Mouse (Mus musculus): ENCODE measurements around the gene Cmss1. TPM values are rescaled to one million over a fixed set of nuclear protein-coding genes. Genes with fewer than 3 reads are reported as not detected.

The Cmss1 gene
- polyA plus RNA-seq, 1 experiment, result 36.3 TPM

DNA sequence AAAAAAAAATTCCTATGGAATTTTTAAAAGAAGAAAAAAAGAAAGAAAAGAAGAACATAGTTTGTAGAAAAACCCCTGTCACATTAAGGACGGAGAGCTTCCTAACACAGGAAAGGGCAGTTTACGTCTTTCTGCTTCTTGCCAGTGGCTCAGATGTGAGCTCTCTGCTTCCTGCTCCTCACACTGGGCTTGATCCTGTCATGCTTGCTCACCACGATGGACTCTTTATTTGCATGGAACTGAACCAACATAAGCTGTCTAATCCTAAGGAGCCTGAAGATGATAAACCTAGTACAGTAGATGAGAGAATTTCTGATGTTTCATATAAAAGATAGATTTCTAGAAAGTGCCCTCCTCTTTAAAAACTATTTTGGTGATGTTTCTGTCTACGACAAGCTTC lies 137.4 kb downstream of the Cmss1 start:
- H3K36me3 ChIP-seq (replicated peaks; ENCODE audit: low read length), result no peaks in the 10 kb centered on the region
- H3K4me3 ChIP-seq (replicated peaks), result peak overlapping the region; percentile 54
- TF ChIP-seq GATA1 (IDR thresholded peaks at IDR 0.05; ENCODE audit: borderline replicate concordance, low read length) (no peak), FLI1 (IDR thresholded peaks at IDR 0.05; ENCODE audit: low read length) (no peak)
- H3K27me3 ChIP-seq (replicated peaks), result no peaks in the 10 kb centered on the region
- peaks cover 58% of the 10 kb centered on the region for H3K4me1 ChIP-seq
- no peaks in the 10 kb centered on the region for H3K9me3 ChIP-seq

DNA sequence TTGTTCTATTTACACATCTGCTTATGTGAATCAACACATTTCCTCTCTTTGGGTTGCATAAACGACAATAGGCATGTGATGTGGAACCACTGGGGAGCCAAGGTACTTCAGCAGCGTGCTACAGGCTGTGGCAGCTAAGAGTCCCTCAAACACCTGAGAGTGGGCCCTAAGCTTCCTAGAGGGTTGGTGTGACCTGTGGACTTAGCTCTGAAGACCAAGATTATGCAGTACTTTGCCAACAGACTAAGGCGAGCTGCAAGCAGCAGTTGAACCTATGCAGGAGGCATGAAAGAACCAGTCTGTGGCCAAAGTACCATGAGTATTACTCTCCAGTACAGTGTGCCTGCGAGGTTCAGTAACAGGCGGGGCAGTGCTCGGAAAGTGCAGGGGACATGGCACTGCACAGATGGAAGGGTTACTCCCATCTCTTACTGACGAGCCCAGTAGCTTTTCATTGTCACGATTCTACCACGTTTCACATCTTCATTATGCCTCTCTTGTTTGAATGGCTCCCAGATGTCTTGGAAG lies 141.2 kb downstream of the Cmss1 start:
- H3K27me3 ChIP-seq (replicated peaks), result no peaks in the 10 kb centered on the region
- no peak overlapping the region for H3K4me3 ChIP-seq (replicated peaks)
- H3K9me3 ChIP-seq, result no peaks in the 10 kb centered on the region
- H3K36me3 ChIP-seq (replicated peaks; ENCODE audit: low read length), result no peaks in the 10 kb centered on the region
- H3K4me1 ChIP-seq, result peaks cover 31% of the 10 kb centered on the region
- TF ChIP-seq GATA1 (IDR thresholded peaks at IDR 0.05; ENCODE audit: borderline replicate concordance, low read length), result no peak
- TF ChIP-seq FLI1 (IDR thresholded peaks at IDR 0.05; ENCODE audit: low read length), result no peak

DNA sequence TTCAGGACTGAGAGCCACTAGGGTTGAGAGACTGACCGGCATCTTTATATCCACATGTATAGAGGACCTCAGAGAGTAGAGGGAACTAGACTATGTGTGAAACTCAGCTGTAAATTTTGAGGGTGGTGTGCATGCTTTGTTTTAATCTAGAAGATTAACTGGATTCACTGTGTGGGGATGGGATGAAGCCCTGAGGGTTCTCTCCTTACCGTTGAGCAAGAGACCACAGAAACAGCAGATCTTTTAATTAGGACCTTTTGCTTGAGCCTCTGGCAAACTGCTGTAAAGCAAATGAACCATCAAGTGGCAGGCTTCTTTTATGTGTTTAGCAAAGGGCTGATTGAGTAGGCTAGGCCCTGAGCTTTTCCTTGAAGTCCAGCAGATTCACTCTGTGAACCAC lies 150.7 kb downstream of the Cmss1 start:
- Histone ChIP-seq H3K9me3 (no peaks in the 10 kb centered on the region), H3K27me3 (replicated peaks) (peaks cover 2% of the 10 kb centered on the region), H3K36me3 (replicated peaks; ENCODE audit: low read length) (no peaks in the 10 kb centered on the region), H3K4me3 (replicated peaks) (no peak overlapping the region), H3K4me1 (peaks cover 44% of the 10 kb centered on the region)
- TF ChIP-seq FLI1 (IDR thresholded peaks at IDR 0.05; ENCODE audit: low read length) (no peak), GATA1 (IDR thresholded peaks at IDR 0.05; ENCODE audit: borderline replicate concordance, low read length) (no peak)

DNA sequence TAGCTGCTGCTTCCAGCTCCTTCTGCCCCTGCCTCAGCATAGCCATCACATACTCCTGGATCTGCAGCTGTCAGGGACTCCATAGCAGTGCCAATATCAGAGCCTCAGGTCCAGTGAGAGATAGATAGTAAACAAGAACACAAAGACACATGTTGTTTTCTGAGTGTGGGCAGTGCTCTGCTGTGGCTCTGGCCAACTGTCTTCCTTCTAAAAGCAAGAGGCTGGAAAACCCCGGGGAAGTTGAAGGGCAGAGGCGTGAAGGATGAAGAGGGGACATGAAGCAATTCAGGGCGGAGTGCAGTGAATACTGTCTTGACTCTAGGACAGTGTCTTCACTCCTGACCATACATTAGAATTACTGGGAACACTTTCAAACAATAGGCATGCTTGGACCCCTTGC lies 151.1 kb downstream of the Cmss1 start:
- no peak for TF ChIP-seq FLI1 (IDR thresholded peaks at IDR 0.05; ENCODE audit: low read length)
- no peak for TF ChIP-seq GATA1 (IDR thresholded peaks at IDR 0.05; ENCODE audit: borderline replicate concordance, low read length)
- Histone ChIP-seq H3K36me3 (replicated peaks; ENCODE audit: low read length) (no peaks in the 10 kb centered on the region), H3K4me1 (peaks cover 48% of the 10 kb centered on the region), H3K9me3 (no peaks in the 10 kb centered on the region), H3K27me3 (replicated peaks) (peaks cover 2% of the 10 kb centered on the region), H3K4me3 (replicated peaks) (no peak overlapping the region)

DNA sequence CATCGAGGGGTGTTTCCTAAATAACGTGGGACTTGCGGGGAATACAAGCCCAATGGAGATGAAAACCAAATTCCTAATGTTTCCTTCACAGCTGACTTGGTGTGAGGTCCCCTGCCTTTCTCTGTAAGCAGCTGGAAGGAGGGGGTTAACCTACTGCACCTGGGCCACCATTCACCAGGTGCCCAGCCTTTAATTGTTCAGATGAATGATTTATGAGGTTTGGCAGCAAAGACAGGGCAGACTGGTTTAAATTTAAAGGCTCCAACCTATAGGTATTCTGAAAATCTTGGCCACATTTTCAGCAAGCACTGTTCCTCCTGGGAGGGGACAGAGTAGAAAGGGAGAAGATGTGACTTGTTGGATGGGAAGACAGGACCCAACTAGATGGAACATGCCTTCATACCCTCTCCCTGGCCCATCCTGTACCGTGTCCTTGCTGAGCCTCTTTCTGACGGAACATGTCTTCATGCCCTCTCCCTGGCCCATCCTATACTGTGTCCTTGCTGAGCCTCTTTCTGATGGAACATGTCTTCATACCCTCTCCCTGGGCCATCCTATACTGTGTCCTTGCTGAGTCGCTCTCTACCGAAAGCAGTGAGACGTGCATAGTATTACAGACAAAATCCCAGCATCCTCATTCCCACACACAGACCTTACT lies 152.4 kb downstream of the Cmss1 start:
- H3K27me3 ChIP-seq (replicated peaks), result peaks cover 2% of the 10 kb centered on the region
- no peaks in the 10 kb centered on the region for H3K36me3 ChIP-seq (replicated peaks; ENCODE audit: low read length)
- H3K4me1 ChIP-seq, result peaks cover 51% of the 10 kb centered on the region
- no peak overlapping the region for H3K4me3 ChIP-seq (replicated peaks)
- no peaks in the 10 kb centered on the region for H3K9me3 ChIP-seq
- TF ChIP-seq GATA1 (IDR thresholded peaks at IDR 0.05; ENCODE audit: borderline replicate concordance, low read length) (no peak), FLI1 (IDR thresholded peaks at IDR 0.05; ENCODE audit: low read length) (no peak)

DNA sequence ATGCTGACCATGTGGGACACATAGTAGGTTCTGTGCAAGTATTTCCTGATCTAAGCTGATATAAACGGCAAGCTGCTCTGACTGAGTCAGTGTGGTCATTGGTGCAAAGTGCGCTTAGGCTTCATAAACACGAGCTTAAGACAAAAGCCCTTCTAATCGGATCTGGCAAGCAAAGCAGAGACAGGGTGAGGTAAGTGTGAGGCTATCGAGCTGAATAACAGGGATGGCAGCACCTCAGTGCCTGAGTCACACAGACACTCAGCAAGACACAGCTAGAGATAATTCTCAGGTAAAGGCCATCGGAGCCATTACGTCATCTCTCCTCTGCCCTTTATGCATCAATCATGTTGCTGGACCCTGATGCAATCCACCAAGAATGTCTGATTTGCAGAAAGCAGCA lies 153.7 kb downstream of the Cmss1 start:
- TF ChIP-seq FLI1 (IDR thresholded peaks at IDR 0.05; ENCODE audit: low read length) (no peak), GATA1 (IDR thresholded peaks at IDR 0.05; ENCODE audit: borderline replicate concordance, low read length) (no peak)
- Histone ChIP-seq H3K4me1 (peaks cover 50% of the 10 kb centered on the region), H3K27me3 (replicated peaks) (peaks cover 2% of the 10 kb centered on the region), H3K9me3 (peaks cover 9% of the 10 kb centered on the region), H3K4me3 (replicated peaks) (no peak overlapping the region), H3K36me3 (replicated peaks; ENCODE audit: low read length) (peaks cover 8% of the 10 kb centered on the region)

DNA sequence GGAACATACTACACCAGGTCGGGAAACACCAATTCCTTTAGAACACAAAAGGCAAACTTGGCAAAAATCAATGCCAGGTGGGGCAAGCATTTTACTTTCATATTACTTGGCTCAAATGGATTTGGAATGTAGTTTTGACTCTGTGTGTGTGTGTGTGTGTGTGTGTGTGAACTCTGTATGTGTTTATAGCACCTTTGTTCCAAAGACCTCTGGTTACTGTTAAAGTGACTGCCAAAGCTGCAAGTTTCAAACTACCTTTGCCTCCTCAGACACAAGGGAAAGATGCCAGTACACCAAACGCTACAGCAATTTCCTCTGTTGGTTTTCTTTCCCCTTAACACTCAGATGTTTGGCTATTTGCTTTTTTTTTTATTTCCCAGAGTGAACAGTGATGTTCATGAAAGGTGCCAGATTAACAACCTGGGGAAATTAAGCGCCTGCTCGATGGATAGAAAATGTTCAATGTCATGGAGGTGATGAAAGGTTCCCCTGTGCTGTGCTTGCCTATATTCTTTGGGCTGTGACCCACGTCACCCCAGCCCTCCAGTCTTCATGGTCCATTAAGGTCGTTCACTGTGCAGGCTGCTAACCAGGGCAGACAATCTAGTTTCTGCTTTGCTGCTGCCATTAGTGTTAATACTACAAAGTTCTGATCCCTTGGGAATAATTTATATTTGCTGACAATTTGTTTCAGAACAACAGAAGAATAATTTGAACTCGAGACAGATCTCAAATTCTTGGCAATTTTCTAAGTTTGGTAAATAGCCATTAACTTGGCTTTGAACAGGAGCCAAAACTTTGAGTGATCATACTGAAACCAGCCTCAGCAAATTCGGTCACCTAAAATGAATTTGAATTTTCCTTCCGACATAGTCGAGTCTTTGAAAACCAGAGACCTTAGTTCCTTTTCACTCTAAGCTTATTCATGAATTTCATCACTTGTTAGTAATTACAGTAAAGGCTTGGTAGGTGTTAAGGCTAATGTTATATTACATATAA lies 161.3 kb downstream of the Cmss1 start:
- Histone ChIP-seq H3K27me3 (replicated peaks) (no peaks in the 10 kb centered on the region), H3K9me3 (peaks cover 16% of the 10 kb centered on the region), H3K4me3 (replicated peaks) (no peak overlapping the region), H3K4me1 (peaks cover 33% of the 10 kb centered on the region), H3K36me3 (replicated peaks; ENCODE audit: low read length) (peaks cover 12% of the 10 kb centered on the region)
- TF ChIP-seq GATA1 (IDR thresholded peaks at IDR 0.05; ENCODE audit: borderline replicate concordance, low read length), result no peak
- no peak for TF ChIP-seq FLI1 (IDR thresholded peaks at IDR 0.05; ENCODE audit: low read length)

GRCm38 (mm10) chr16:57440706-57441437 lies 165.8 kb downstream of the Cmss1 start:
- Histone ChIP-seq H3K9me3 (no peaks in the 10 kb centered on the region), H3K27me3 (replicated peaks) (no peaks in the 10 kb centered on the region), H3K36me3 (replicated peaks; ENCODE audit: low read length) (no peaks in the 10 kb centered on the region), H3K4me1 (peaks cover 56% of the 10 kb centered on the region), H3K4me3 (replicated peaks) (peak overlapping the region; percentile 78)
- TF ChIP-seq GATA1 (IDR thresholded peaks at IDR 0.05; ENCODE audit: borderline replicate concordance, low read length) (no peak), FLI1 (IDR thresholded peaks at IDR 0.05; ENCODE audit: low read length) (no peak)

DNA sequence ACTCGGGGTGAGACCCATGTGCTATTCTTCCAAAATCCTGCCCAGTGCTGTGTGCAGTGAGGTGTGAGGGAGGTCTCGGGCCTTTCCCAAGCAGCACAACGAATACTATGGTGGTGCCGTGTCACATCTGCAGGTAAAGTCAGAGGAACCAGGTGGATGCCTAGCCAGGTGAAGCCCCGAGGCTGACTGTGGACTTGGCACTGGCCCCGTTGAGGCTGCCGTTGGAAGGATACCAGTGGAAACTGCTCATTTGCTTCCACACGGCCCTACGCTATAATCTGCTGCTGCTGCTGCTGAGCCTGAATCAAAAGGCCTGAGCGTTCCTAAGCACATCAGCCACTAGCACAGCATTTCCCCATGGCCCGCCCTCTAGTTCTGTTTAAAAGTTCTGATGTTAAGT lies 167.5 kb downstream of the Cmss1 start:
- peaks cover 69% of the 10 kb centered on the region for H3K4me1 ChIP-seq
- no peaks in the 10 kb centered on the region for H3K36me3 ChIP-seq (replicated peaks; ENCODE audit: low read length)
- H3K4me3 ChIP-seq (replicated peaks), result no peak overlapping the region
- H3K9me3 ChIP-seq, result no peaks in the 10 kb centered on the region
- no peaks in the 10 kb centered on the region for H3K27me3 ChIP-seq (replicated peaks)
- TF ChIP-seq GATA1 (IDR thresholded peaks at IDR 0.05; ENCODE audit: borderline replicate concordance, low read length) (no peak), FLI1 (IDR thresholded peaks at IDR 0.05; ENCODE audit: low read length) (no peak)

All from megakaryocyte, embryonic 14.5 days (primary cell).